Mouse (Mus musculus) thymus, adult 2 months (tissue): Measurements from ENCODE around the gene Arhgap10.

Experiments used
- CTCF ChIP-seq: fragments of 200-500 bp; IDR thresholded peaks from 2 replicates; pipeline ENCODE4 v1.5.1; 2012; ENCODE audit warnings: mild to moderate bottlenecking, control low read depth, low read length, moderate library complexity, borderline replicate concordance; ENCODE audit not compliant: control insufficient read depth, poor library complexity, insufficient read depth; ENCODE audit errors: extremely low read depth
- POLR2A ChIP-seq: fragments of 200-500 bp; IDR thresholded peaks from 2 replicates; pipeline ENCODE4 v1.6.1; 2012; ENCODE audit warnings: mild to moderate bottlenecking, low read length, control low read depth, moderate library complexity; ENCODE audit not compliant: control insufficient read depth, poor library complexity, insufficient read depth; ENCODE audit errors: extremely low read depth

- TF ChIP-seq POLR2A (no peak), CTCF (no peak)
These were observed 72.1 kb downstream of the Arhgap10 start for GRCm38 (mm10) chr8:77445642-77446041.
